ENCODE assay signal across 8 mouse cellular contexts in genomic region chr8:84670295-84671006, GRCm38 (mm10). TPM values are rescaled to one million over a fixed set of nuclear protein-coding genes. Genes with fewer than 3 reads are reported as not detected.
DNase-seq lines count a peak whose midpoint lies in the region; ATAC-seq and TF ChIP-seq lines count a peak whose summit lies in the region.
"Not testable (repeated sequence)": the region's sequence is repeated elsewhere in the genome, so short reads cannot be mapped to it uniquely, and the experiment has no call there.
"Had no signal": no experiment of that assay in that cellular context is flagged by ENCODE, and none has a peak within 500 bp of the region (broad histone marks: within the 10 kb centered on the region; RNA-seq: fewer than 3 reads in every experiment).

No protein-coding gene starts in this region.

- TF ChIP-seq POLR2A in ES-Bruce4 (IDR thresholded peaks at IDR 0.05; ENCODE audit: insufficient read depth, low read length); kidney, adult 2 months (IDR thresholded peaks at IDR 0.05; ENCODE audit: low read depth, low read length): not testable (repeated sequence)

- 78% methylated on average over 4 of the region's 5 CpGs for WGBS in intestine, embryonic 14.5 days
- WGBS in kidney, adult 2 months, result 51% methylated on average over 5 of the region's 5 CpGs
- WGBS in liver, embryonic 12.5 days (ENCODE audit: insufficient replicate concordance), result 68% methylated on average over 5 of the region's 5 CpGs
- WGBS in lung, embryonic 15.5 days, result 65% methylated on average over 5 of the region's 5 CpGs
- WGBS in stomach, embryonic 14.5 days, result 82% methylated on average over 5 of the region's 5 CpGs

- not testable (repeated sequence) for H3K4me2 ChIP-seq in intestine, embryonic 14.5 days (ENCODE audit: low read length); liver, embryonic 12.5 days; lung, embryonic 15.5 days; stomach, embryonic 14.5 days (replicated peaks; ENCODE audit: low read depth, low read length)

- not testable (repeated sequence) for H3K4me1 ChIP-seq in ES-Bruce4 (ENCODE audit: control insufficient read depth, insufficient read depth, low read length); intestine, embryonic 14.5 days (replicated peaks; ENCODE audit: control insufficient read depth, insufficient read depth, low read length); lung, embryonic 15.5 days; stomach, embryonic 14.5 days (ENCODE audit: control insufficient read depth, insufficient read depth, low read length)
- H3K4me1 ChIP-seq in kidney, adult 2 months (ENCODE audit: control insufficient read depth, insufficient read depth, low read length), result peaks cover 10% of the 10 kb centered on the region
- peaks cover 48% of the 10 kb centered on the region for H3K4me1 ChIP-seq in liver, embryonic 12.5 days

- not testable (repeated sequence) for ATAC-seq in intestine, embryonic 14.5 days (replicated peaks; ENCODE audit: low FRiP score, low TSS enrichment, low read depth)
- peak; percentile 42 for ATAC-seq in liver, embryonic 12.5 days
- ATAC-seq in lung, embryonic 15.5 days (ENCODE audit: borderline replicate concordance, extremely low read depth, low FRiP score, low TSS enrichment), result 0 out of 2 replicates have a peak, but pooled peaks have one; percentile 17
- peak; percentile 21; the same call in 1 of the 2 replicates for ATAC-seq in stomach, embryonic 14.5 days (ENCODE audit: insufficient number of reproducible peaks, insufficient read depth, low FRiP score, low read depth)

- not testable (repeated sequence) for TF ChIP-seq CTCF in ES-Bruce4 (IDR thresholded peaks at IDR 0.05; ENCODE audit: low read depth, low read length); kidney, adult 2 months (conservative IDR thresholded peaks at IDR 0.05; ENCODE audit: insufficient read depth, insufficient read length, low read depth, low read length)

- H3K9ac ChIP-seq in ES-Bruce4 (ENCODE audit: low read depth, poor library complexity, severe bottlenecking), result 0 out of 2 replicates have a peak overlapping the region, but pooled peaks have one; percentile 1
- H3K9ac ChIP-seq in intestine, embryonic 14.5 days (ENCODE audit: low read length); liver, embryonic 12.5 days; lung, embryonic 15.5 days; stomach, embryonic 14.5 days (replicated peaks; ENCODE audit: low read depth, low read length): not testable (repeated sequence)

- peak overlapping the region; percentile 53 for H3K27ac ChIP-seq in ES-Bruce4 (ENCODE audit: insufficient read depth, low read length)
- not testable (repeated sequence) for H3K27ac ChIP-seq in intestine, embryonic 14.5 days (ENCODE audit: low read depth); lung, embryonic 15.5 days; stomach, embryonic 14.5 days (ENCODE audit: low read length)
- peak overlapping the region; percentile 37; the same call in 1 of the 2 replicates for H3K27ac ChIP-seq in kidney, adult 2 months (ENCODE audit: insufficient read depth, low read depth, low read length)
- 0 out of 2 replicates have a peak overlapping the region, but pooled peaks have one; percentile 62 for H3K27ac ChIP-seq in liver, embryonic 12.5 days

- peaks cover 43% of the 10 kb centered on the region for H3K36me3 ChIP-seq in ES-Bruce4 (ENCODE audit: control insufficient read depth, insufficient read depth, low read length, poor library complexity, severe bottlenecking)
- H3K36me3 ChIP-seq in intestine, embryonic 14.5 days (ENCODE audit: control insufficient read depth, insufficient read depth, low read length), result peaks cover 58% of the 10 kb centered on the region
- H3K36me3 ChIP-seq in kidney, adult 2 months (ENCODE audit: control insufficient read depth, insufficient read depth, low read length), result not testable (repeated sequence)
- H3K36me3 ChIP-seq in liver, embryonic 12.5 days, result peaks cover 59% of the 10 kb centered on the region
- H3K36me3 ChIP-seq in lung, embryonic 15.5 days, result peaks cover 51% of the 10 kb centered on the region
- peaks cover 32% of the 10 kb centered on the region for H3K36me3 ChIP-seq in stomach, embryonic 14.5 days (ENCODE audit: control insufficient read depth, insufficient read depth, low read length)

- TF ChIP-seq EP300 in ES-Bruce4 (IDR thresholded peaks at IDR 0.05; ENCODE audit: insufficient read depth, low read depth, low read length), result not testable (repeated sequence)

- H3K4me3 ChIP-seq in ES-Bruce4 (ENCODE audit: low read depth, low read length); intestine, embryonic 14.5 days (ENCODE audit: low read depth, low read length); kidney, adult 2 months (ENCODE audit: insufficient read depth, low read depth, low read length); liver, embryonic 12.5 days; lung, embryonic 15.5 days; stomach, embryonic 14.5 days (ENCODE audit: low read depth, low read length): not testable (repeated sequence)

- peak; percentile 58 for DNase-seq in intestine, embryonic 14.5 days (ENCODE audit: low spot score)
- peak; percentile 30 for DNase-seq in kidney, adult 2 months
- DNase-seq in kidney, postnatal 25 days, result peak; percentile 20 to 69

- H3K9me3 ChIP-seq in ES-Bruce4 (replicated peaks; ENCODE audit: control insufficient read depth, insufficient read depth, low read length, poor library complexity, severe bottlenecking); intestine, embryonic 14.5 days (ENCODE audit: control insufficient read depth, low read length); liver, embryonic 12.5 days (replicated peaks); lung, embryonic 15.5 days; stomach, embryonic 14.5 days (ENCODE audit: control insufficient read depth, low read depth, low read length): not testable (repeated sequence)

- H3K27me3 ChIP-seq in ES-Bruce4 (ENCODE audit: control insufficient read depth, insufficient read depth, low read length, poor library complexity, severe bottlenecking); intestine, embryonic 14.5 days (replicated peaks; ENCODE audit: control insufficient read depth, insufficient read depth, low read length); kidney, adult 2 months (replicated peaks; ENCODE audit: control insufficient read depth, insufficient read depth, low read length); liver, embryonic 12.5 days (replicated peaks); lung, embryonic 15.5 days; stomach, embryonic 14.5 days (ENCODE audit: control insufficient read depth, insufficient read depth, low read length): not testable (repeated sequence)

RNA-seq across cellular contexts. Expression of gene Ier2, which starts 7.8 kb away (rescaled TPM):
- polyA plus RNA-seq in ES-Bruce4 (2011; ENCODE audit: insufficient read depth, insufficient read length, low read depth, missing spikeins), result 42.8 and 44.8 TPM in 2 replicates
- polyA plus RNA-seq in intestine, embryonic 14.5 days (2014; fragmentation: Nextera tagmentation; extraction: Ambion mirVana), result 73.2 and 75.5 TPM in 2 replicates
- 5.7 and 7.3 TPM in 2 replicates for polyA plus RNA-seq in kidney, adult 2 months (2012; rRNA removed)
- 36.4 and 37.4 TPM in 2 replicates for polyA plus RNA-seq in liver, embryonic 12.5 days (2016; fragmentation: Nextera tagmentation; extraction: Ambion mirVana)
- polyA plus RNA-seq in lung, embryonic 15.5 days (2015; fragmentation: Nextera tagmentation; extraction: Ambion mirVana), result 91.2 and 92.0 TPM in 2 replicates
- polyA plus RNA-seq in stomach, embryonic 14.5 days (2014; fragmentation: Nextera tagmentation; extraction: Ambion mirVana), result 73.1 and 83.4 TPM in 2 replicates

RNA-seq across cellular contexts. Expression of gene Trmt1, which starts 15.7 kb away (rescaled TPM):
- 77.6 and 79.8 TPM in 2 replicates for polyA plus RNA-seq in ES-Bruce4 (2011; ENCODE audit: insufficient read depth, insufficient read length, low read depth, missing spikeins)
- 85.9 and 87.0 TPM in 2 replicates for polyA plus RNA-seq in intestine, embryonic 14.5 days (2014; fragmentation: Nextera tagmentation; extraction: Ambion mirVana)
- polyA plus RNA-seq in kidney, adult 2 months (2012; rRNA removed), result 73.7 and 98.9 TPM in 2 replicates
- polyA plus RNA-seq in liver, embryonic 12.5 days (2016; fragmentation: Nextera tagmentation; extraction: Ambion mirVana), result 57.3 and 62.0 TPM in 2 replicates
- 57.5 and 58.4 TPM in 2 replicates for polyA plus RNA-seq in lung, embryonic 15.5 days (2015; fragmentation: Nextera tagmentation; extraction: Ambion mirVana)
- 64.6 and 65.7 TPM in 2 replicates for polyA plus RNA-seq in stomach, embryonic 14.5 days (2014; fragmentation: Nextera tagmentation; extraction: Ambion mirVana)

RNA-seq across cellular contexts. Expression of gene Nacc1, which starts 17.2 kb away (rescaled TPM):
- 89.7 and 97.9 TPM in 2 replicates for polyA plus RNA-seq in ES-Bruce4 (2011; ENCODE audit: insufficient read depth, insufficient read length, low read depth, missing spikeins)
- polyA plus RNA-seq in intestine, embryonic 14.5 days (2014; fragmentation: Nextera tagmentation; extraction: Ambion mirVana), result 23.7 and 25.0 TPM in 2 replicates
- 85.8 and 93.9 TPM in 2 replicates for polyA plus RNA-seq in kidney, adult 2 months (2012; rRNA removed)
- 12.5 and 12.9 TPM in 2 replicates for polyA plus RNA-seq in liver, embryonic 12.5 days (2016; fragmentation: Nextera tagmentation; extraction: Ambion mirVana)
- polyA plus RNA-seq in lung, embryonic 15.5 days (2015; fragmentation: Nextera tagmentation; extraction: Ambion mirVana), result 20.2 and 21.6 TPM in 2 replicates
- polyA plus RNA-seq in stomach, embryonic 14.5 days (2014; fragmentation: Nextera tagmentation; extraction: Ambion mirVana), result 25.1 and 25.7 TPM in 2 replicates

RNA-seq across cellular contexts. Expression of gene Lyl1, which starts 30.8 kb away (rescaled TPM):
- polyA plus RNA-seq in ES-Bruce4 (2011; ENCODE audit: insufficient read depth, insufficient read length, low read depth, missing spikeins), result not detected in 2 replicates
- 4.3 and 5.2 TPM in 2 replicates for polyA plus RNA-seq in intestine, embryonic 14.5 days (2014; fragmentation: Nextera tagmentation; extraction: Ambion mirVana)
- polyA plus RNA-seq in kidney, adult 2 months (2012; rRNA removed), result 3.2 and 4.1 TPM in 2 replicates
- 82.3 and 83.1 TPM in 2 replicates for polyA plus RNA-seq in liver, embryonic 12.5 days (2016; fragmentation: Nextera tagmentation; extraction: Ambion mirVana)
- polyA plus RNA-seq in lung, embryonic 15.5 days (2015; fragmentation: Nextera tagmentation; extraction: Ambion mirVana), result 11.9 and 12.1 TPM in 2 replicates
- polyA plus RNA-seq in stomach, embryonic 14.5 days (2014; fragmentation: Nextera tagmentation; extraction: Ambion mirVana), result 4.6 and 5.0 TPM in 2 replicates

RNA-seq across cellular contexts. Expression of gene G430095P16Rik, which starts 52.4 kb away (rescaled TPM):
- polyA plus RNA-seq in ES-Bruce4 (2011; ENCODE audit: insufficient read depth, insufficient read length, low read depth, missing spikeins), result not detected in 2 replicates
- 3.3 and 4.1 TPM in 2 replicates for polyA plus RNA-seq in intestine, embryonic 14.5 days (2014; fragmentation: Nextera tagmentation; extraction: Ambion mirVana)
- polyA plus RNA-seq in kidney, adult 2 months (2012; rRNA removed), result 0.65 and 0.81 TPM in 2 replicates
- polyA plus RNA-seq in liver, embryonic 12.5 days (2016; fragmentation: Nextera tagmentation; extraction: Ambion mirVana), result 11.0 and 12.0 TPM in 2 replicates
- polyA plus RNA-seq in lung, embryonic 15.5 days (2015; fragmentation: Nextera tagmentation; extraction: Ambion mirVana), result 3.4 and 4.4 TPM in 2 replicates
- 2.8 and 5.0 TPM in 2 replicates for polyA plus RNA-seq in stomach, embryonic 14.5 days (2014; fragmentation: Nextera tagmentation; extraction: Ambion mirVana)
- polyA plus RNA-seq: macrophage had no signal
